Mouse (Mus musculus) embryonic fibroblast, embryonic 13.5 days (primary cell): Measurements from ENCODE around the gene Lcn5. TPM values are rescaled to one million over a fixed set of nuclear protein-coding genes. Genes with fewer than 3 reads are reported as not detected.
A peak's percentile ranks its signal among the peaks of the same experiment; 100 is the strongest.

Experiments
- H3K27ac ChIP-seq: 2 replicates; pipeline ENCODE4 v1.5.1; 2012; ENCODE audit warnings: low read length, control low read depth, inconsistent platforms; ENCODE audit not compliant: insufficient read depth
- H3K4me1 ChIP-seq: 2 replicates; pipeline ENCODE4 v1.6.1; 2011; ENCODE audit warnings: low read length; ENCODE audit not compliant: control insufficient read depth, insufficient read depth
- H3K4me3 ChIP-seq: 2 replicates; pipeline ENCODE4 v1.5.1; 2011; ENCODE audit warnings: mild to moderate bottlenecking, control low read depth, low read length; ENCODE audit not compliant: insufficient read depth
- CTCF ChIP-seq: IDR thresholded peaks from 2 replicates; pipeline ENCODE4 v1.5.1; 2011; ENCODE audit warnings: mild to moderate bottlenecking, control low read depth, low read length, moderate library complexity, borderline replicate concordance; ENCODE audit not compliant: insufficient read depth
- POLR2A ChIP-seq: IDR thresholded peaks from 2 replicates; pipeline ENCODE4 v1.6.1; 2011; ENCODE audit warnings: low read depth, mild to moderate bottlenecking, control low read depth, low read length, moderate library complexity
- polyA plus RNA-seq: library from polyadenylated mRNA; stranded (reverse); fragments of >200 nt; gene quantifications from 2 replicates; pipeline ENCODE4 v1.2.4, GENCODE M21; 2011; ENCODE audit warnings: low read depth; ENCODE audit not compliant: missing spikeins, insufficient read length

Gene Lcn5
- polyA plus RNA-seq, 1 experiment = not detected

DNA sequence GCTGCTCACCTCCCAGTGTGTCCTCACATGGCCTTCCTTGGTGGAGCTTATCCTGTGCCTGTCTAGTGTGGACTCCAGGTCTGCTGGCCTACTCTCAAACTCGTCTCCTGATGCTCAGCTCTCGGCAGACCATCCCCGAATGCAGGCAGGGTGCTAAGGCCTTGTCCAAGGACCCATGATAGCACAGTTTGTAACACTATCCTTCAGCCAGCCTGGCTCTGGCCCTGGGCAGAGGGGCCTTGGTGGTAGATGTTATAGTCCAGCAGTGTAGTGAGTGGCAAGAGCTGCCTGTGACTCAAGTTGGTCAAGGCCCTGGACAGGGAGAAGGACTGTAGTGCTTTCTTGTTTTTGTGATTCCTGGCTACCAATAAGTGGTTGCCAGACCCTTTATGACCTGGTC is 24.1 kb upstream of the Lcn5 start:
- H3K27ac ChIP-seq = no peak overlapping the region

DNA sequence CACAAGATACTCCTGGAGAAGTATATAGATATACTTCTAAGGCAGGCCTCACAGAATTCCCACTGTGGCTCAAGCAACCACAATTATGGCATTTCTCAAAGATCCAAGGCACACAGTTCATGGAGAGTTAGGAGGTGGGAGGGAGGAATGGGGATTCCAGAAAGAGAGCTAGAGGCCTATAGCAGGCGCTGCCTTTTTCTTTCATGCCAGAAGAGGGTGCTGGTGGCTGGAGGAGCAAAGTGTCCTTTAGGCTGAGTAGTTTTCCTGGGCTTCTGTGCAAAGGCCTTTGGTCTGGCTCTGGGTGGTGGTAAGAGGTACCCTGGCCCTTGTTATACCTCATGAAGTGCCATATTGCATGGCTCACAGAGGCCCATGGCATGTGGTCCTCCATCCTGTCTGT is 23.7 kb upstream of the Lcn5 start:
- H3K4me3 ChIP-seq = no peak overlapping the region
- no peak for TF ChIP-seq POLR2A
- TF ChIP-seq CTCF = no peak

More for the DNA sequence above, 24.1 kb upstream of the Lcn5 start:
- Histone ChIP-seq H3K4me3 (no peak overlapping the region), H3K4me1 (no peaks in the 10 kb centered on the region)
- TF ChIP-seq POLR2A = no peak
- TF ChIP-seq CTCF = no peak

DNA sequence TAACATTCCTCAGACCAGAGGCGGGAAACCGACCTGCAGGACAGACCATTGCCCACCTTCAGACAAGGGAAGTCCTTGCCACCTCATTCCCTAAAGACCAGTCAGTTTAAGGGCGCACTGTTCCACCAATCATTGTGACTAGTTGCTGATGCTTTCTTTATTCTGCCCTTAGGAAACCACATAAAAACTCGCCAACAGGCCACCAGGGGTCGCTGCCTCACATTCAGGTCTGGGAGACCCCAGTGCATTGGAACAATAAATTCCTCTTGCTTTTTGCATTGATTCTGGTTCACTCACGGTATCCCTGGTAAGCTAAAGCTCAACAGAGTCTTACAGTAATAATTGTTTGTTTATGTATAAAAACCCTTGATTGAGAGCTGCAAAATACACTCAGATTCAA is 17.9 kb upstream of the Lcn5 start:
- no peaks in the 10 kb centered on the region for H3K4me1 ChIP-seq
- TF ChIP-seq CTCF = no peak
- TF ChIP-seq POLR2A = no peak
- no peak overlapping the region for H3K4me3 ChIP-seq
- no peak overlapping the region for H3K27ac ChIP-seq

More for the DNA sequence above, 23.7 kb upstream of the Lcn5 start:
- Histone ChIP-seq H3K27ac (no peak overlapping the region), H3K4me1 (no peaks in the 10 kb centered on the region)

DNA sequence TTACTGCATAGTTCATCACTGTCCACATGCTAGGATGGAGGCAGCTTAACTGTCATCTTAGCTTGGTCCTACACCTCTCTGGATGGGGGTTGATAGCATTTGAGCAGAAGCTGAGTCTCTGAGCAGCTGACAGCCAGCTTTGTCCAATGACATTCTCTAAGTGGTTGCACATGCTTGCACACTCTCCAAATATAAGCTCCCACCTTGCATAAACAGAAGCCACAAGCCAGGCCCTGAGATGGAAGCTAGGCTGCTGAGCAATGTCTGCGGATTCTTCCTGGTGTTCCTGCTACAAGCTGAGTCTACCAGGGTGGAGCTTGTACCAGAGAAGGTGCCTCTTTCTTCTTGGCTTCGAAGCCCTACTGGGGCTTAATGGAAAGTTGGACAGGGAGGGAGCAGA is 4.8 kb upstream of the Lcn5 start, which contains the start of gene Lcn8:
Gene Lcn8 (plus strand): TSS at position 219 of the 400 bp plus-strand sequence.
- H3K4me3 ChIP-seq = no peak within 1 kb of the TSS
- TF ChIP-seq CTCF = no peak
- no peak for TF ChIP-seq POLR2A
- H3K27ac ChIP-seq = no peak within 1 kb of the TSS
- peaks cover 2% of the 10 kb centered on the region; the same call in 1 of the 2 replicates for H3K4me1 ChIP-seq

DNA sequence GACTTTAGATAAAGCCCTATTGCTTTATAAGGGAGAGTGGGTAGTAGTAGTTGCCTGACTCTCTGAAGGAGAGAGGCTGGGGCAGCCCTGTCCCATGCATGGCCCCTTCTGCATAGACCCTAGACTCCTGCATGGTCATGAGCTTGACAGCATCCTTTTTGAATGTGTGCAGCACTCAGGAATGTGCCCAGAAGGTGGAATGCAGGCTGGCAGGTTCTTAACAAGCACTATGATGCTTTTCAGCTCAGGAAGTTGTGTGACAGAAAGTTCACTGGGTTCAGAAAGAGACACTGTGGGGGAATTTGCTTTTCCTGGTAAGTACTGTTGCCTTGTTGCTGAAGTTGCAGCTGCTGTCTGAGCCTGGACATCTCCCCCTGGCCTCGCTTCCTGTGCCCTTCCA is 3.2 kb upstream of the Lcn5 start:
- H3K4me3 ChIP-seq = no peak overlapping the region
- peaks cover 2% of the 10 kb centered on the region; the same call in 1 of the 2 replicates for H3K4me1 ChIP-seq
- no peak overlapping the region for H3K27ac ChIP-seq
- TF ChIP-seq CTCF = no peak
- TF ChIP-seq POLR2A = no peak

DNA sequence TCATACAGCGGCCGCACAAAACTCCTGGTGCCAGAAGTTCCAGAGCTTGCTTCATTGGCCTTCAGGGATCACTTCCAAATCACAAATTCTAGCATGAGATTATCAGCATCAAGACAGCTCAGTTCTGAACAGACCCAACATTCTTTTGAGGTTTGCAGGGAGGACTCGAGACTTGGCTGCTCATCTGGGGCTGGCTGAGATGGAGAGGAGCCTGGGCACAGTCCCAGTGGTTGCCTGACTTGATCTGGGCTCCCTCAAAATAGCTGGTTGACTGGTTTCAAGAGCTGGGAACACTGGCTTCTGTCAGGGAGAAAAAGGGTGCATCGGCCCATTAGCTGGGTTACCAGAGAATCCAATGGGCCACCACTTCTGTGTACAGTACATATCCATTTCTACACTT is 1.1 kb upstream of the Lcn5 start:
- Histone ChIP-seq H3K4me3 (no peak overlapping the region), H3K4me1 (peaks cover 8% of the 10 kb centered on the region), H3K27ac (no peak overlapping the region)
- no peak for TF ChIP-seq CTCF
- TF ChIP-seq POLR2A = no peak

DNA sequence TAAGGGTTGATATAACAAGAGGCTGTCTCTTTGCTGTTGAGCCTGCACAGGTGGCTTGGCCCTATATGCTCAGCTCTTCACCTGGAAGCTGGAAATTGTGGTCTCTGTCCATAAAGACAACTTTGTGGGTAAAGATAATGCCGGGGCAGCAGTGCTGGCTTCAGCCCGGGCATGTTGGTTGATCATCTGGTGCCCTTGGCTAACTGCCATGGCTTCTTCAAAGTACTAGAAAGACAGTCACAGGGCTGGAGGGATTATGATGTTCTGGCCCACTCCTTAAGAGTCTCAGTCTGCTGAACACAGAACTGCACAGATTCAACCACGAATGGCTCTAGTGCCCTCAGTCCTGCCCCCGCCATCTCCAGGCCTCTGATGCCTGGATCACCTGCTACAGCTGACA is 506 bp upstream of the Lcn5 start:
- TF ChIP-seq CTCF (no peak), POLR2A (no peak)
- H3K4me3 ChIP-seq = no peak overlapping the region
- H3K4me1 ChIP-seq = peaks cover 8% of the 10 kb centered on the region
- H3K27ac ChIP-seq = no peak overlapping the region

DNA sequence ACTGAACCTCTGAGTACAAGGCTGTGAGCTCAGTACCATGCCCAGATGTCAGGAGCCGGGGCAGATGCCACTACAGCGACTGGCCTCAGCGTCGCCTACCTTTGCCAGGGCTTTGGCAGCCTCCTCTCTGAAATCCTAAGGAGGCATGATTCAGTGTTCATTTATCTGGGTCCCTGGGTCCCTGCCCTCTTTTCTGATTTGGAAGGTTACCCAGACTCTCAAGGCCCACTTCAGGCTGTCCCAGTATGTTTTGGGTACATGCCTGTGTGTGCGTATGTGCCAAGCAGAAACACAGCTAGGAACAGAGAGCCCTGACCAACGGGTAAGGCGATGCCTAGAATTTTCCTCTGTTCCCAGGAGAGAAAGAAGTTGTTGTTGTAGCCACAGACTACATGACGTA is 2.5 kb downstream of the Lcn5 start:
- no peak overlapping the region for H3K27ac ChIP-seq
- no peak for TF ChIP-seq CTCF
- TF ChIP-seq POLR2A = no peak
- peaks cover 8% of the 10 kb centered on the region for H3K4me1 ChIP-seq
- H3K4me3 ChIP-seq = no peak overlapping the region

DNA sequence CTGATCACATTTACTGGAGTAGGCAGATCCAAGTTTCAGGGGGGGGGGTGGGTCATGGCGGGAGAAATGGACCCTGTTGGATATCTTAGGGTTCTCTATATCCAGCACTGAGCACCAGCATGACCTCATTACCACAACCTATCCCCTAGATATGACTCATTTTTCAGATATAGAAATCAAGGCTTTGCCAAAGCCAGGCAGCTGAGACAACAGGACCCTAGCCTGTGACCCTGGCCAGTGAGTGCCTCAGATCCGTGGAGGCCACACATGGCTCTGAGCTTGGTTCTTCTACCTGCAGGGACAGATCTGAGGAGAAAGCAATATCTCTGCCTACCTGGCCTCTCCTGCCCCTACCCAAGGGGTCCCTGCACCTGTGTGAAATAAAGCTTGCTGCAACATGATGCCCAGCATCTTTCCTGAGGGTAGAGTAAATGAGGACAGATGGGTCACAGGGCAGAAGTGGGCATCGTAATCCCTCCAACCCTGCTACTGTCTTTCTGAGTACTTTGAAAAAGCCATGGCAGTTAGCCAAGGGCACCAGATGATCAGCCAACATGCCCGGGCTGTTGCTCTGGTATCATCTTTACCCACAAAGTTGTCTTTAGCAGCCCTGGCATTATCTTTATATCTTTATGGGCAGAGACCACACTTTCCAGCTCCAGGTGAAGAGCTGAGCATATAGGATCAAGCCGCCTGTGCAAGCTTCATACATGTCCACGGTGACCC is 3.7 kb downstream of the Lcn5 start:
- Histone ChIP-seq H3K4me1 (peaks cover 8% of the 10 kb centered on the region), H3K27ac (no peak overlapping the region), H3K4me3 (no peak overlapping the region)
- no peak for TF ChIP-seq CTCF
- TF ChIP-seq POLR2A = no peak

DNA sequence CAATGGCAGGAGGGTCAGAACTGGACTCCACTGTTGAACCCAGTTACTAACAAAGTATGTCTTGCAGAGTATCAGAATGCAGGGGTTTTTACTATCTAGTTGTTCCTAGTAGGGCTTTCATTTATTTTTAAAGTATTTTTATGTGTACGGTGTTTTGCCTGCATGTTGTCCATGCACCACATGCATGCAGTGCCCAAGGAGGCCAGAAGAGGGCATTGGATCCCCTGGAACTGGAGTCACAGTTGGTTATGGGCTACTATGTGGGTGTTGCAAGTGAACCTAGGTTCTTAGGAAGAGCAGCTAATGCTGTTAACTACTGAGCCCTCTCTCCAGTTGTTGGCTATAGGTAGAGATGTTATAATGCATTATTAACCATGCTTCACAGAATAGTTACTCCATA is 5.8 kb downstream of the Lcn5 start:
- H3K4me1 ChIP-seq = peaks cover 7% of the 10 kb centered on the region
- TF ChIP-seq CTCF (peak; percentile 52; the same call in 1 of the 2 replicates), POLR2A (no peak)
- H3K4me3 ChIP-seq = no peak overlapping the region
- no peak overlapping the region for H3K27ac ChIP-seq
